24 mouse cellular contexts compared by ENCODE assay signal in the genomic region with DNA sequence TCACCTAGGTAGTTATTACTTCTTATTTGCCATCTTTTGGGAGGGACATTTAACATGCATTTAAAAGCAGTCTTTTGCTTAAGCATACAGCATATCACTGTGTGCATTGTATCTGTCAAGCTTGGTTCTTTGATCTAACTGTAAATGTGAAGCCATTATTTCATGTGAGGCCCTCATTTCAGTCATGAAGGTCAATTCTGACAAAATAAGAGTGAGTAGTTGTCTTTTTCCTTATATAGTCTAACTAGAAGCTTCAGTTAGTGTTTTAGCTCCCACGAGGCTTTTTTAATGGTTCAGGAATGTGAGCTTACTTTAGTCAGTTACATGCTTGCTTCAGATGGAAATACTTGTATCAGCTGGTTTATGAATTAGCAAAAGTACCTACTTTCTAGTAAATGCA. TPM values are rescaled to one million over a fixed set of nuclear protein-coding genes. Genes with fewer than 3 reads are reported as not detected.
DNase-seq lines count a peak whose midpoint lies in the region; ATAC-seq and TF ChIP-seq lines count a peak whose summit lies in the region.
"Had no signal": no experiment of that assay in that cellular context is flagged by ENCODE, and none has a peak within 500 bp of the region (broad histone marks: within the 10 kb centered on the region; RNA-seq: fewer than 3 reads in every experiment).

No protein-coding gene starts in this region.

- no peaks in the 10 kb centered on the region for H3K27me3 ChIP-seq in limb, embryonic 14.5 days (ENCODE audit: control insufficient read depth, insufficient read depth, low read length)
- H3K27me3 ChIP-seq in limb, embryonic 10.5 days (ENCODE audit: low read depth, poor library complexity, severe bottlenecking): no peaks in the 10 kb centered on the region
- H3K27me3 ChIP-seq in CH12.LX (replicated peaks): no peaks in the 10 kb centered on the region
- no peaks in the 10 kb centered on the region for H3K27me3 ChIP-seq in kidney, adult 2 months (replicated peaks; ENCODE audit: control insufficient read depth, insufficient read depth, low read length)
- H3K27me3 ChIP-seq: embryonic facial prominence, embryonic 13.5 days; hindbrain, embryonic 12.5 days; hindbrain, embryonic 15.5 days; intestine, embryonic 15.5 days; Patski had no signal

- H3K4me2 ChIP-seq in limb, embryonic 14.5 days (replicated peaks; ENCODE audit: low read depth, low read length, severe bottlenecking): no peak overlapping the region
- H3K4me2 ChIP-seq in CH12.LX (ENCODE audit: insufficient read depth, low read depth, poor library complexity, severe bottlenecking): no peak overlapping the region
- H3K4me2 ChIP-seq: embryonic facial prominence, embryonic 13.5 days; heart, embryonic 11.5 days; hindbrain, embryonic 12.5 days; hindbrain, embryonic 15.5 days; intestine, embryonic 15.5 days had no signal

- no peaks in the 10 kb centered on the region for H3K79me2 ChIP-seq in CH12.LX (replicated peaks; ENCODE audit: control insufficient read depth, extremely low read depth, insufficient read depth, poor library complexity, severe bottlenecking)

- no peak for TF ChIP-seq POLR2A in limb, embryonic 14.5 days (IDR thresholded peaks at IDR 0.05; ENCODE audit: borderline replicate concordance, extremely low read depth, insufficient read depth, insufficient read length)
- TF ChIP-seq POLR2A in CH12.LX (IDR thresholded peaks at IDR 0.05; ENCODE audit: low read depth, low read length): no peak
- TF ChIP-seq POLR2A in kidney, adult 2 months (IDR thresholded peaks at IDR 0.05; ENCODE audit: low read depth, low read length): no peak

- no peak for TF ChIP-seq RAD21 in CH12.LX (IDR thresholded peaks at IDR 0.05; ENCODE audit: low read depth, low read length)

- H3K4me1 ChIP-seq in limb, embryonic 14.5 days (ENCODE audit: control insufficient read depth, insufficient read depth, low read length): no peaks in the 10 kb centered on the region
- no peaks in the 10 kb centered on the region for H3K4me1 ChIP-seq in limb, embryonic 10.5 days
- H3K4me1 ChIP-seq in CH12.LX (ENCODE audit: control insufficient read depth in 1 of 2, insufficient read depth in 2 of 2): peaks cover 0 to 14% of the 10 kb centered on the region in 2 experiments; a peak in 2 of 4 replicates
- no peaks in the 10 kb centered on the region for H3K4me1 ChIP-seq in kidney, adult 2 months (ENCODE audit: control insufficient read depth, insufficient read depth, low read length)
- H3K4me1 ChIP-seq: embryonic facial prominence, embryonic 13.5 days; hindbrain, embryonic 12.5 days; hindbrain, embryonic 15.5 days; intestine, embryonic 15.5 days had no signal

- no peak overlapping the region for H3K27ac ChIP-seq in limb, embryonic 14.5 days (replicated peaks; ENCODE audit: low read depth, low read length)
- H3K27ac ChIP-seq in limb, embryonic 10.5 days: no peak overlapping the region
- H3K27ac ChIP-seq in CH12.LX (ENCODE audit: insufficient read depth, low read depth): no peak overlapping the region
- no peak overlapping the region for H3K27ac ChIP-seq in kidney, adult 2 months (ENCODE audit: insufficient read depth, low read depth, low read length)
- H3K27ac ChIP-seq: embryonic facial prominence, embryonic 13.5 days; gastrocnemius, adult 2 months; hindbrain, embryonic 12.5 days; hindbrain, embryonic 15.5 days; intestine, embryonic 15.5 days had no signal

- 73% methylated on average over 1 of the region's 1 CpGs for WGBS in limb, embryonic 14.5 days
- WGBS in limb, embryonic 10.5 days: 90% methylated on average over 1 of the region's 1 CpGs
- 56% methylated on average over 1 of the region's 1 CpGs for WGBS in kidney, adult 2 months

- dilution Hi-C loops in CH12.LX (cut with MboI; ENCODE audit: extremely low pct_ligation_motif_present, extremely low pct_unique_long_range_greater_than_20kb, low sequenced_read_pairs): no loop called here

- no peak for ATAC-seq in limb, embryonic 14.5 days (ENCODE audit: low FRiP score, low read depth)
- ATAC-seq: CD4-positive, CD25-positive, alpha-beta regulatory T cell, adult 4 months; forebrain, embryonic 14.5 days; forebrain, postnatal 0 days; intestine, embryonic 15.5 days; Patski had no signal

- peak; percentile 30 for DNase-seq in limb, embryonic 14.5 days (ENCODE audit: low spot score)
- DNase-seq in limb, embryonic 10.5 days (ENCODE audit: low spot score): no peak
- DNase-seq in CH12.LX (ENCODE audit: extremely low read depth): no peak
- DNase-seq in induced T-regulatory cell, adult 2 months (ENCODE audit: low read depth): peak; percentile 2
- DNase-seq in kidney, adult 2 months: no peak
- no peak for DNase-seq in spleen, postnatal 10 days (ENCODE audit: low spot score in 2 of 2)
- DNase-seq: adrenal gland, adult 2 months; adrenal gland, postnatal 14 days; cerebellum, adult 11 months; cerebellum, adult 2 months; cerebellum, adult 9-11 months; cerebellum, postnatal 25 days; forebrain, postnatal 0 days; gastrocnemius, adult 2 months; gastrocnemius, postnatal 14 days; heart, adult 11 months had no signal

- H3K9ac ChIP-seq in limb, embryonic 14.5 days (ENCODE audit: low read depth, low read length, severe bottlenecking): no peak overlapping the region
- no peak overlapping the region for H3K9ac ChIP-seq in CH12.LX (ENCODE audit: insufficient read depth, low read depth)
- H3K9ac ChIP-seq: embryonic facial prominence, embryonic 13.5 days; forebrain, postnatal 0 days; hindbrain, embryonic 12.5 days; hindbrain, embryonic 15.5 days; intestine, embryonic 15.5 days had no signal

- no peak overlapping the region for H3K4me3 ChIP-seq in limb, embryonic 14.5 days (replicated peaks; ENCODE audit: low read length)
- H3K4me3 ChIP-seq in limb, embryonic 10.5 days: no peak overlapping the region
- no peak overlapping the region for H3K4me3 ChIP-seq in CH12.LX (replicated peaks in 1 of 3; ENCODE audit: low read depth in 2 of 3, low read length in 2 of 3, poor library complexity in 1 of 3)
- no peak overlapping the region for H3K4me3 ChIP-seq in kidney, adult 2 months (ENCODE audit: insufficient read depth, low read depth, low read length)
- H3K4me3 ChIP-seq: embryonic facial prominence, embryonic 13.5 days; gastrocnemius, adult 2 months; hindbrain, embryonic 12.5 days; hindbrain, embryonic 15.5 days; intestine, embryonic 15.5 days had no signal

- in situ Hi-C loops in CH12.LX (cut with MboI; ENCODE audit: low pct_ligation_motif_present, low pct_unique_long_range_greater_than_20kb, low sequenced_read_pairs): no loop called here

- no peak for TF ChIP-seq EP300 in CH12.LX (IDR thresholded peaks at IDR 0.05; ENCODE audit: low read length)

- peaks cover 26% of the 10 kb centered on the region for H3K36me3 ChIP-seq in limb, embryonic 14.5 days (ENCODE audit: control insufficient read depth, insufficient read depth, low read length)
- peaks cover 50% of the 10 kb centered on the region for H3K36me3 ChIP-seq in limb, embryonic 10.5 days
- peaks cover 14 to 28% of the 10 kb centered on the region in 2 experiments for H3K36me3 ChIP-seq in CH12.LX (replicated peaks in 1 of 2; ENCODE audit: control insufficient read depth in 1 of 2, insufficient read depth in 1 of 2, low read length in 1 of 2)
- peaks cover 1% of the 10 kb centered on the region; the same call in 1 of the 2 replicates for H3K36me3 ChIP-seq in kidney, adult 2 months (ENCODE audit: control insufficient read depth, insufficient read depth, low read length)
- H3K36me3 ChIP-seq: intestine, embryonic 15.5 days had no signal

- H3K9me3 ChIP-seq in limb, embryonic 14.5 days (ENCODE audit: control insufficient read depth, low read length): no peaks in the 10 kb centered on the region
- no peaks in the 10 kb centered on the region for H3K9me3 ChIP-seq in limb, embryonic 10.5 days (replicated peaks)
- peaks cover 4% of the 10 kb centered on the region for H3K9me3 ChIP-seq in CH12.LX (replicated peaks; ENCODE audit: low read length)
- H3K9me3 ChIP-seq: hindbrain, embryonic 15.5 days; intestine, embryonic 15.5 days had no signal

- TF ChIP-seq CTCF in CH12.LX (conservative IDR thresholded peaks at IDR 0.05 in 1 of 2, IDR thresholded peaks at IDR 0.05 in 1 of 2; ENCODE audit: low read depth in 2 of 2, low read length in 2 of 2): no peak
- TF ChIP-seq CTCF in kidney, adult 2 months (conservative IDR thresholded peaks at IDR 0.05; ENCODE audit: insufficient read depth, insufficient read length, low read depth, low read length): no peak

TF ChIP-seq in CH12.LX, 34 proteins besides CTCF, POLR2A, EP300 and RAD21:
- TF ChIP-seq POLR2AphosphoS2 (IDR thresholded peaks at IDR 0.05; ENCODE audit: low read depth, low read length): 0 out of 2 replicates have a peak, but pooled peaks have one; percentile 52
- TF ChIP-seq ETS1 (conservative IDR thresholded peaks at IDR 0.05; ENCODE audit: low read depth, low read length): no peak
- TF ChIP-seq SIN3A (IDR thresholded peaks at IDR 0.05; ENCODE audit: low read length): no peak
- TF ChIP-seq MAZ (IDR thresholded peaks at IDR 0.05; ENCODE audit: low read depth, low read length): no peak
- no peak for TF ChIP-seq GABPA (IDR thresholded peaks at IDR 0.05; ENCODE audit: insufficient replicate concordance, low read depth, low read length)
- TF ChIP-seq ZKSCAN1 (IDR thresholded peaks at IDR 0.05; ENCODE audit: borderline replicate concordance, low read depth, low read length): no peak
- no peak for TF ChIP-seq USF1 (IDR thresholded peaks at IDR 0.05; ENCODE audit: low read depth, low read length)

RNA-seq across cellular contexts. Expression of a gene that starts 34.1 kb away (rescaled TPM):
- polyA plus RNA-seq in limb, embryonic 14.5 days (2012; rRNA removed): 67.0 and 78.2 TPM in 2 replicates
- polyA plus RNA-seq in limb, embryonic 14.5 days (2014; fragmentation: Nextera tagmentation; extraction: Ambion mirVana): 45.7 and 51.1 TPM in 2 replicates
- 34.8 and 43.0 TPM in 2 replicates for polyA plus RNA-seq in limb, embryonic 10.5 days (2016; fragmentation: Nextera tagmentation; extraction: Ambion mirVana)
- total RNA-seq in CH12.LX (2012; rRNA removed): 40.0 and 47.8 TPM in 2 replicates
- total RNA-seq in CH12.LX (2014; rRNA removed): 64.9 and 69.4 TPM in 2 replicates
- polyA plus RNA-seq in CH12.LX (2012; ENCODE audit: insufficient read length, low read depth): 116 and 118 TPM in 2 replicates
- 12.4 and 16.4 TPM in 2 replicates for polyA plus RNA-seq in kidney, adult 2 months (2012; rRNA removed)

Comparison
In these comparisons a context has a peak if more than half of its experiments do, and no peak if none do; other contexts are left out.
1. DNase-seq: peak in limb, embryonic 14.5 days (single experiment) and induced T-regulatory cell, adult 2 months (single experiment); none in limb, embryonic 10.5 days (single experiment), CH12.LX (single experiment), kidney, adult 2 months (single experiment) and spleen, postnatal 10 days (0 of 2).